Mouse (Mus musculus) adrenal gland (tissue): ENCODE data around the gene Exosc10.

Experiments used
- intact Hi-C: fragments of 180-260 bp; cut with DNase I; formaldehyde crosslinking; loops from one replicate; pipeline ENCODE4 v1.15.1; 2025

The Exosc10 gene

GRCm38 (mm10) chr4:148570693-148571295 lies 12.6 kb downstream of the Exosc10 start:
- intact Hi-C loops: no loop called here

GRCm38 (mm10) chr4:148573222-148573621 lies 15.0 kb downstream of the Exosc10 start:
- intact Hi-C loops: no loop called here

GRCm38 (mm10) chr4:148580765-148581164 lies 22.5 kb downstream of the Exosc10 start:
- intact Hi-C loops: no loop called here

- intact Hi-C loops: no loop called here
These were observed 23.2 kb downstream of the Exosc10 start for GRCm38 (mm10) chr4:148581422-148581821.

GRCm38 (mm10) chr4:148583257-148583656 lies 25.0 kb downstream of the Exosc10 start:
- intact Hi-C loops: no loop called here

- intact Hi-C loops: no loop called here
These were observed 28.4 kb downstream of the Exosc10 start for GRCm38 (mm10) chr4:148586648-148587047.

GRCm38 (mm10) chr4:148588793-148589192 lies 30.6 kb downstream of the Exosc10 start:
- intact Hi-C loops: no loop called here

- intact Hi-C loops: no loop called here
These were observed 31.3 kb downstream of the Exosc10 start for GRCm38 (mm10) chr4:148589565-148589964.

- intact Hi-C loops: no loop called here
These were observed 32.4 kb downstream of the Exosc10 start for GRCm38 (mm10) chr4:148590421-148591170.

GRCm38 (mm10) chr4:148591171-148591630 lies 33.0 kb downstream of the Exosc10 start, which contains the start of gene Srm:
Gene Srm, plus strand, starts transcription at chr4:148591503.
- intact Hi-C loops: no loop called here

GRCm38 (mm10) chr4:148591637-148592380 lies 33.6 kb downstream of the Exosc10 start:
- intact Hi-C loops: no loop called here

- intact Hi-C loops: no loop called here
These were observed 35.8 kb downstream of the Exosc10 start for GRCm38 (mm10) chr4:148593996-148594395.

GRCm38 (mm10) chr4:148595916-148596315 lies 37.7 kb downstream of the Exosc10 start:
- intact Hi-C loops: no loop called here

GRCm38 (mm10) chr4:148596731-148597130 lies 38.5 kb downstream of the Exosc10 start:
- intact Hi-C loops: no loop called here

- intact Hi-C loops: no loop called here
These were observed 40.6 kb downstream of the Exosc10 start for GRCm38 (mm10) chr4:148598826-148599225.

- intact Hi-C loops: loop anchor here (5.0 kb wide), 1 partner anchor 33 kb away; no protein-coding TSS in a partner anchor
These were observed 42.1 kb downstream of the Exosc10 start for GRCm38 (mm10) chr4:148600316-148600715.

GRCm38 (mm10) chr4:148601871-148602270 lies 43.6 kb downstream of the Exosc10 start:
- intact Hi-C loops: loop anchor here (5.0 kb wide), 1 partner anchor 35 kb away; no protein-coding TSS in a partner anchor

GRCm38 (mm10) chr4:148602357-148603120 lies 44.3 kb downstream of the Exosc10 start, which contains the start of gene Masp2:
Gene Masp2, plus strand, starts transcription at chr4:148602554.
- intact Hi-C loops: loop anchor here (5.0 kb wide), 1 partner anchor 35 kb away; no protein-coding TSS in a partner anchor

GRCm38 (mm10) chr4:148603376-148604139 lies 45.3 kb downstream of the Exosc10 start:
- intact Hi-C loops: loop anchor here (5.0 kb wide), 1 partner anchor 36 kb away; no protein-coding TSS in a partner anchor

- intact Hi-C loops: loop anchor here (5.0 kb wide), 1 partner anchor 37 kb away; no protein-coding TSS in a partner anchor
These were observed 45.9 kb downstream of the Exosc10 start for GRCm38 (mm10) chr4:148604141-148604540.
